Mouse (Mus musculus) liver, embryonic 14.5 days (tissue): Measurements from ENCODE around the gene Gm19668. TPM values are rescaled to one million over a fixed set of nuclear protein-coding genes. Genes with fewer than 3 reads are reported as not detected.
"Not testable (repeated sequence)": the region's sequence is repeated elsewhere in the genome, so short reads cannot be mapped to it uniquely, and the experiment has no call there.

Experiments used
- ATAC-seq: fragments of 200-750 bp; cut with Nextera tagmentation; 2 replicates; pipeline ENCODE4 v1.8.0; 2017; ENCODE audit warnings: moderate number of reproducible peaks, mild to moderate bottlenecking, moderate library complexity; ENCODE audit not compliant: insufficient read depth
- DNase-seq, 3 experiments: peaks; one replicate each; pipeline ENCODE4 v3.0.0-alpha.2; 2012 to 2013; ENCODE audit warnings: low read depth in 3 of 3, low spot score in 3 of 3
- H3K27ac ChIP-seq: fragments of 300-500 bp; sonication (generic); 2 replicates; pipeline ENCODE4 v1.5.1; 2014; ENCODE audit warnings: moderate library complexity, mild to moderate bottlenecking, control low read depth, inconsistent platforms
- H3K27me3 ChIP-seq: fragments of 300-500 bp; sonication (generic); 2 replicates; pipeline ENCODE4 v1.6.1; 2014; ENCODE audit warnings: mild to moderate bottlenecking, low read length, moderate library complexity; ENCODE audit not compliant: control insufficient read depth, insufficient read depth
- H3K36me3 ChIP-seq: fragments of 300-500 bp; sonication (generic); replicated peaks from 2 replicates; pipeline ENCODE4 v1.6.1; 2014; ENCODE audit warnings: low read depth; ENCODE audit not compliant: control insufficient read depth, insufficient read depth
- H3K4me1 ChIP-seq, 2 experiments: fragments of 200-500 bp in 1 of 2; fragments of 300-500 bp in 1 of 2; sonication (generic) in 1 of 2; replicated peaks; 2 replicates each; pipeline ENCODE4 v1.6.1; 2012 to 2014; ENCODE audit warnings: antibody characterized with exemption in 1 of 2, inconsistent platforms in 1 of 2, low read length in 1 of 2; ENCODE audit not compliant: control insufficient read depth in 2 of 2, insufficient read depth in 2 of 2
- H3K4me2 ChIP-seq: fragments of 300-500 bp; sonication (generic); 2 replicates; pipeline ENCODE4 v1.6.1; 2014; ENCODE audit warnings: low read depth, mild to moderate bottlenecking, control low read depth, moderate library complexity
- H3K4me3 ChIP-seq, 2 experiments: fragments of 200-500 bp in 1 of 2; fragments of 300-500 bp in 1 of 2; sonication (generic) in 1 of 2; 2 replicates each; pipeline ENCODE4 v1.5.1; 2012 to 2014; ENCODE audit warnings: low read depth in 2 of 2, low read length in 2 of 2, mild to moderate bottlenecking in 2 of 2, control low read depth in 1 of 2, inconsistent platforms in 1 of 2, moderate library complexity in 1 of 2; ENCODE audit not compliant: insufficient read depth in 1 of 2
- H3K9ac ChIP-seq: fragments of 300-500 bp; sonication (generic); replicated peaks from 2 replicates; pipeline ENCODE4 v1.6.1; 2014; ENCODE audit warnings: mild to moderate bottlenecking, control low read depth, moderate library complexity
- H3K9me3 ChIP-seq: fragments of 300-500 bp; sonication (generic); 2 replicates; pipeline ENCODE4 v1.6.1; 2016; ENCODE audit warnings: low read length, mixed read lengths; ENCODE audit not compliant: control insufficient read depth
- CTCF ChIP-seq: IDR thresholded peaks from 2 replicates; pipeline ENCODE4 v1.5.1; 2016; ENCODE audit warnings: antibody characterized with exemption, low read depth, control low read depth
- EP300 ChIP-seq: IDR thresholded peaks from 2 replicates; pipeline ENCODE4 v1.6.1; 2016; ENCODE audit warnings: antibody characterized with exemption, low read depth
- WGBS: fragments of 180-500 bp; shearing (Covaris S2); extraction: QIAGEN DNeasy Blood & Tissue Kit; methylation state at CpG from one replicate; pipeline ENCODE4 v1.1.7; 2014; ENCODE audit not compliant: insufficient replicate concordance; 5-methylcytosine and 5-hydroxymethylcytosine counted together
- polyA plus RNA-seq, 2 experiments: library from polyadenylated mRNA; depleted of rRNA in 1 of 2; stranded (reverse) in 1 of 2; unstranded in 1 of 2; fragments of >200 nt; fragmentation: Nextera tagmentation in 1 of 2; extraction: Ambion mirVana in 1 of 2; gene quantifications; 2 replicates each; pipeline versions ENCODE4 v1.2.1 to v1.2.3; 2012 to 2014

The Gm19668 gene
- polyA plus RNA-seq, 2 experiments = not detected

GRCm38 (mm10) chr10:77794976-77795375 lies 4.0 kb downstream of the Gm19668 start, which contains the start of gene Gm9639:
Gm9639 (minus strand) TSS chr10:77795076.
- H3K4me3 ChIP-seq = no peak within 1 kb of the TSS
- H3K36me3 ChIP-seq = no peaks in the 10 kb centered on the region
- H3K4me2 ChIP-seq = no peak within 1 kb of the TSS
- H3K4me1 ChIP-seq = no peaks in the 10 kb centered on the region
- no peaks in the 10 kb centered on the region for H3K27me3 ChIP-seq
- H3K9ac ChIP-seq = no peak within 1 kb of the TSS
- no peak for ATAC-seq
- no peak for DNase-seq
- no peak for TF ChIP-seq CTCF
- TF ChIP-seq EP300 = no peak
- H3K9me3 ChIP-seq = no peaks in the 10 kb centered on the region
- 33% methylated on average over 2 of the region's 2 CpGs for WGBS
- H3K27ac ChIP-seq = no peak within 1 kb of the TSS

- Histone ChIP-seq H3K27ac (no peak overlapping the region), H3K9ac (no peak overlapping the region), H3K4me2 (no peak overlapping the region), H3K9me3 (no peaks in the 10 kb centered on the region), H3K27me3 (no peaks in the 10 kb centered on the region), H3K36me3 (no peaks in the 10 kb centered on the region), H3K4me1 (no peaks in the 10 kb centered on the region), H3K4me3 (no peak overlapping the region)
- TF ChIP-seq CTCF (no peak), EP300 (no peak)
- ATAC-seq = no peak
- DNase-seq = no peak
- WGBS = 52% methylated on average over 2 of the region's 2 CpGs
Observed at GRCm38 (mm10) chr10:77788621-77789020, 10.3 kb downstream of the Gm19668 start.

GRCm38 (mm10) chr10:77787876-77788275 lies 11.1 kb downstream of the Gm19668 start, which contains the start of gene Gm7137:
Gm7137 (minus strand) TSS chr10:77788200.
- H3K27ac ChIP-seq, H3K4me3 ChIP-seq, H3K9me3 ChIP-seq, DNase-seq, H3K9ac ChIP-seq, H3K4me1 ChIP-seq, H3K36me3 ChIP-seq, ATAC-seq, H3K27me3 ChIP-seq, H3K4me2 ChIP-seq: not testable (repeated sequence)
- no CpG with 5 or more reads among the region's 1 CpGs for WGBS

- WGBS = 50% methylated on average over 1 of the region's 3 CpGs
- not testable (repeated sequence) for ATAC-seq, H3K4me3 ChIP-seq
Observed at GRCm38 (mm10) chr10:77783396-77783795, 15.5 kb downstream of the Gm19668 start.

GRCm38 (mm10) chr10:77782442-77782841 lies 16.5 kb downstream of the Gm19668 start, which contains the start of gene Gm3250:
Gm3250 (minus strand) TSS chr10:77782542.
- H3K4me3 ChIP-seq, H3K27ac ChIP-seq, H3K4me2 ChIP-seq, H3K36me3 ChIP-seq, DNase-seq, ATAC-seq, H3K4me1 ChIP-seq, H3K9me3 ChIP-seq, H3K9ac ChIP-seq, H3K27me3 ChIP-seq: not testable (repeated sequence)
- 50% methylated on average over 1 of the region's 1 CpGs for WGBS

More at GRCm38 (mm10) chr10:77783396-77783795, 15.5 kb downstream of the Gm19668 start:
- H3K9ac ChIP-seq, H3K27ac ChIP-seq, DNase-seq, H3K4me2 ChIP-seq, H3K27me3 ChIP-seq, H3K36me3 ChIP-seq, H3K9me3 ChIP-seq, H3K4me1 ChIP-seq: not testable (repeated sequence)

- WGBS = 33% methylated on average over 1 of the region's 1 CpGs
- H3K9ac ChIP-seq, H3K27ac ChIP-seq, DNase-seq, H3K4me2 ChIP-seq, H3K36me3 ChIP-seq, H3K4me1 ChIP-seq, H3K27me3 ChIP-seq, ATAC-seq, H3K4me3 ChIP-seq, H3K9me3 ChIP-seq: not testable (repeated sequence)
Observed at GRCm38 (mm10) chr10:77776844-77777243, 22.1 kb downstream of the Gm19668 start, which contains the start of gene Gm7138. Gm7138 (minus strand) TSS chr10:77776944.

GRCm38 (mm10) chr10:77772142-77772541 lies 26.8 kb downstream of the Gm19668 start:
- not testable (repeated sequence) for H3K4me2 ChIP-seq, H3K4me1 ChIP-seq, H3K27ac ChIP-seq, H3K27me3 ChIP-seq, DNase-seq, H3K4me3 ChIP-seq, ATAC-seq, H3K36me3 ChIP-seq, H3K9ac ChIP-seq, H3K9me3 ChIP-seq
- WGBS = 22% methylated on average over 1 of the region's 3 CpGs

GRCm38 (mm10) chr10:77771225-77771624 lies 27.7 kb downstream of the Gm19668 start, which contains the start of gene Gm3238:
Gm3238 (minus strand) TSS chr10:77771325.
- H3K4me3 ChIP-seq, H3K36me3 ChIP-seq, H3K9me3 ChIP-seq, H3K27ac ChIP-seq, H3K27me3 ChIP-seq, H3K4me2 ChIP-seq, H3K9ac ChIP-seq, H3K4me1 ChIP-seq, DNase-seq, ATAC-seq: not testable (repeated sequence)
- WGBS = 20% methylated on average over 1 of the region's 1 CpGs
